8 mouse cellular contexts compared by ENCODE assay signal in genomic region chr17:56325450-56326152, GRCm38 (mm10). TPM values are rescaled to one million over a fixed set of nuclear protein-coding genes. Genes with fewer than 3 reads are reported as not detected.
DNase-seq lines count a peak whose midpoint lies in the region; ATAC-seq lines count a peak whose summit lies in the region.

Kdm4b (plus strand) TSS chr17:56326062.

- peak; percentile 100 for ATAC-seq in forebrain, embryonic 14.5 days
- peak; percentile 99 for ATAC-seq in neural tube, embryonic 15.5 days (ENCODE audit: low FRiP score)

- peak within 1 kb of the TSS; percentile 84 for H3K4me2 ChIP-seq in forebrain, embryonic 14.5 days (ENCODE audit: low read length)
- H3K4me2 ChIP-seq in neural tube, embryonic 15.5 days: peak within 1 kb of the TSS; percentile 83

- H3K27ac ChIP-seq in forebrain, embryonic 14.5 days (ENCODE audit: low read depth, low read length): peak within 1 kb of the TSS; percentile 96
- peak within 1 kb of the TSS; percentile 96 for H3K27ac ChIP-seq in neural tube, embryonic 15.5 days (replicated peaks)

- H3K9me3 ChIP-seq in forebrain, embryonic 14.5 days (replicated peaks; ENCODE audit: control insufficient read depth, low read length): no peaks in the 10 kb centered on the region
- no peaks in the 10 kb centered on the region for H3K9me3 ChIP-seq in neural tube, embryonic 15.5 days (replicated peaks)

- no peaks in the 10 kb centered on the region for H3K27me3 ChIP-seq in forebrain, embryonic 14.5 days (replicated peaks; ENCODE audit: control insufficient read depth, insufficient read depth, low read length)
- H3K27me3 ChIP-seq in neural tube, embryonic 15.5 days (replicated peaks): no peaks in the 10 kb centered on the region

- under 1% methylated on average over 56 of the region's 57 CpGs for WGBS in forebrain, embryonic 14.5 days
- under 1% methylated on average over 54 of the region's 57 CpGs for WGBS in neural tube, embryonic 15.5 days

- intact Hi-C loops in heart, postnatal 14 days (cut with DNase I): no loop called here

- H3K4me3 ChIP-seq in forebrain, embryonic 14.5 days (ENCODE audit: low read depth, low read length): peak within 1 kb of the TSS; percentile 89
- H3K4me3 ChIP-seq in neural tube, embryonic 15.5 days (replicated peaks): peak within 1 kb of the TSS; percentile 94

- peak; percentile 99 for DNase-seq in ES-CJ7 (ENCODE audit: low read depth, low spot score)
- DNase-seq in cerebellum, adult 11 months: peak; percentile 99
- DNase-seq in forebrain, embryonic 14.5 days (ENCODE audit: low spot score): peak; percentile 100
- DNase-seq in heart, postnatal 14 days: peak; percentile 99
- DNase-seq in layer of hippocampus, adult 11-12 months (ENCODE audit: low spot score): peak; percentile 99
- DNase-seq in lung, adult 18-20 months: peak; percentile 99 to 100
- DNase-seq in testis, postnatal 14 days (ENCODE audit: low spot score): peak; percentile 99

- H3K9ac ChIP-seq in forebrain, embryonic 14.5 days (ENCODE audit: low read length): peak within 1 kb of the TSS; percentile 93
- peak within 1 kb of the TSS; percentile 94 for H3K9ac ChIP-seq in neural tube, embryonic 15.5 days (replicated peaks)

- peaks cover 12% of the 10 kb centered on the region; the same call in 1 of the 2 replicates for H3K36me3 ChIP-seq in forebrain, embryonic 14.5 days (ENCODE audit: control insufficient read depth, insufficient read depth, low read length)
- H3K36me3 ChIP-seq in neural tube, embryonic 15.5 days: no peaks in the 10 kb centered on the region

- peaks cover 14% of the 10 kb centered on the region for H3K4me1 ChIP-seq in forebrain, embryonic 14.5 days (ENCODE audit: control insufficient read depth, insufficient read depth, low read length)
- peaks cover 41% of the 10 kb centered on the region for H3K4me1 ChIP-seq in neural tube, embryonic 15.5 days

RNA-seq across cellular contexts. Expression of gene Kdm4b, which starts in this region (rescaled TPM):
- polyA plus RNA-seq in forebrain, embryonic 14.5 days (2014; fragmentation: Nextera tagmentation; extraction: Ambion mirVana): 41.7 and 58.5 TPM in 2 replicates
- total RNA-seq in heart, postnatal 14 days (2021): 10 to 100 TPM; 44.3 to 44.9 TPM
- polyA plus RNA-seq in neural tube, embryonic 15.5 days (2015; fragmentation: Nextera tagmentation; extraction: Ambion mirVana): 59.1 and 65.2 TPM in 2 replicates

Comparison
In these comparisons a context has a peak if more than half of its experiments do, and no peak if none do; other contexts are left out.
1. Peak in every context shown above with its lines: DNase-seq, ATAC-seq, H3K4me3 ChIP-seq and H3K27ac ChIP-seq.